Mouse (Mus musculus) forebrain, embryonic 16.5 days (tissue): ENCODE results near the gene Nop10. TPM values are rescaled to one million over a fixed set of nuclear protein-coding genes. Genes with fewer than 3 reads are reported as not detected.

Source experiments
- ATAC-seq: fragments of 200-750 bp; cut with Nextera tagmentation; 2 replicates; pipeline ENCODE4 v1.8.0; 2017; ENCODE audit warnings: mild to moderate bottlenecking, moderate library complexity
- H3K27ac ChIP-seq: fragments of 300-500 bp; sonication (generic); 2 replicates; pipeline ENCODE4 v1.5.1; 2014; ENCODE audit warnings: low read length, control low read depth
- H3K27me3 ChIP-seq: fragments of 300-500 bp; sonication (generic); replicated peaks from 2 replicates; pipeline ENCODE4 v1.6.1; 2014; ENCODE audit warnings: low read length; ENCODE audit not compliant: control insufficient read depth, insufficient read depth
- H3K36me3 ChIP-seq: fragments of 300-500 bp; sonication (generic); 2 replicates; pipeline ENCODE4 v1.6.1; 2014; ENCODE audit not compliant: control insufficient read depth, insufficient read depth
- H3K4me1 ChIP-seq: fragments of 300-500 bp; sonication (generic); replicated peaks from 2 replicates; pipeline ENCODE4 v1.6.1; 2014; ENCODE audit warnings: low read length; ENCODE audit not compliant: control insufficient read depth, insufficient read depth
- H3K4me2 ChIP-seq: fragments of 300-500 bp; sonication (generic); 2 replicates; pipeline ENCODE4 v1.6.1; 2014; ENCODE audit warnings: mild to moderate bottlenecking, low read length, control low read depth
- H3K4me3 ChIP-seq: fragments of 300-500 bp; sonication (generic); replicated peaks from 2 replicates; pipeline ENCODE4 v1.5.1; 2014; ENCODE audit warnings: mild to moderate bottlenecking, low read length, control low read depth
- H3K9ac ChIP-seq: fragments of 300-500 bp; sonication (generic); replicated peaks from 2 replicates; pipeline ENCODE4 v1.6.1; 2014; ENCODE audit warnings: low read depth, low read length, control low read depth
- H3K9me3 ChIP-seq: fragments of 300-500 bp; sonication (generic); 2 replicates; pipeline ENCODE4 v1.6.1; 2016; ENCODE audit warnings: low read length; ENCODE audit not compliant: control insufficient read depth
- WGBS: fragments of 180-500 bp; shearing (Covaris S2); extraction: QIAGEN DNeasy Blood & Tissue Kit; methylation state at CpG from one replicate; pipeline ENCODE4 v1.1.7; 2014; 5-methylcytosine and 5-hydroxymethylcytosine counted together
- polyA plus RNA-seq: library from polyadenylated mRNA; unstranded; fragments of >200 nt; fragmentation: Nextera tagmentation; extraction: Ambion mirVana; gene quantifications from 2 replicates; pipeline ENCODE4 v1.2.1, GENCODE M21; 2015

Nop10 gene
- polyA plus RNA-seq, 1 experiment from 2014 or later, result 169 TPM

- peak; percentile 91 for ATAC-seq
- H3K36me3 ChIP-seq, result peaks cover 3% of the 10 kb centered on the region; the same call in 1 of the 2 replicates
- peak within 1 kb of the TSS; percentile 95 for H3K27ac ChIP-seq
- no peaks in the 10 kb centered on the region for H3K27me3 ChIP-seq
- peak within 1 kb of the TSS; percentile 94 for H3K9ac ChIP-seq
- H3K4me2 ChIP-seq, result peak within 1 kb of the TSS; percentile 90
- H3K4me3 ChIP-seq, result peak within 1 kb of the TSS; percentile 95
- H3K4me1 ChIP-seq, result peaks cover 13% of the 10 kb centered on the region
- WGBS, result under 1% methylated on average over 80 of the region's 94 CpGs
- H3K9me3 ChIP-seq, result no peaks in the 10 kb centered on the region
Observed at GRCm38 (mm10) chr2:112239212-112239934, 22.4 kb upstream of the Nop10 start, which contains the start of gene Lpcat4. Gene Lpcat4 (plus strand): TSS chr2:112239468.

GRCm38 (mm10) chr2:112239935-112240721 lies 21.6 kb upstream of the Nop10 start:
- peaks cover 13% of the 10 kb centered on the region for H3K4me1 ChIP-seq
- H3K36me3 ChIP-seq, result peaks cover 3% of the 10 kb centered on the region; the same call in 1 of the 2 replicates
- H3K4me3 ChIP-seq, result peak overlapping the region; percentile 95
- no peaks in the 10 kb centered on the region for H3K27me3 ChIP-seq
- peak overlapping the region; percentile 90 for H3K4me2 ChIP-seq
- ATAC-seq, result peak; percentile 49
- H3K9ac ChIP-seq, result peak overlapping the region; percentile 94
- H3K9me3 ChIP-seq, result no peaks in the 10 kb centered on the region
- peak overlapping the region; percentile 95 for H3K27ac ChIP-seq
- WGBS, result under 1% methylated on average over 26 of the region's 28 CpGs

- ATAC-seq, result no peak
- Histone ChIP-seq H3K4me1 (peaks cover 13% of the 10 kb centered on the region), H3K9ac (no peak overlapping the region), H3K4me2 (no peak overlapping the region), H3K27me3 (no peaks in the 10 kb centered on the region), H3K9me3 (no peaks in the 10 kb centered on the region), H3K36me3 (peaks cover 3% of the 10 kb centered on the region; the same call in 1 of the 2 replicates), H3K4me3 (no peak overlapping the region), H3K27ac (no peak overlapping the region)
- WGBS, result 85% methylated on average over 14 of the region's 14 CpGs
Observed at GRCm38 (mm10) chr2:112241787-112242186, 19.9 kb upstream of the Nop10 start.

DNA sequence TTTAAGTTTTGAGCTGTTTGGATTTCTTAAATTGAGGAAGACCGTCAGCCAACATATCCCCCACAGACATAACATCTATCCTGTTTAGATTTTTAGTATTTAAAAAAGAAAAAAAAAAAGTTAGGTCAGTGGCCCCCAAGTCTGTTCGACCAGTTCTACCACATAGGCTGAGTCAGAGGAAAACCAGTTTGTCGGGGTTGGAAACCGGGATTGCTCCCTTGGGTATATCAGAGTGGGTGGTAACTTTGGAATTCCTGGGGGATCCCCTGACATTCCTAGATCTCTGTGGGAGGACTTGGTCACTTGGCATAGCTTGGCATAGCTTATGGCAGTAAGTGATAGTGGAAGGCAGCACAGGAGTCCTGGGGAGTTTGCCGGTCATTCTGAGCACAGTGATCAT lies 16.4 kb upstream of the Nop10 start:
- no peak for ATAC-seq
- Histone ChIP-seq H3K4me1 (peaks cover 7% of the 10 kb centered on the region), H3K4me3 (no peak overlapping the region), H3K27ac (no peak overlapping the region), H3K9me3 (no peaks in the 10 kb centered on the region), H3K36me3 (peaks cover 3% of the 10 kb centered on the region; the same call in 1 of the 2 replicates), H3K27me3 (no peaks in the 10 kb centered on the region), H3K4me2 (no peak overlapping the region), H3K9ac (no peak overlapping the region)
- 94% methylated on average over 5 of the region's 5 CpGs for WGBS

DNA sequence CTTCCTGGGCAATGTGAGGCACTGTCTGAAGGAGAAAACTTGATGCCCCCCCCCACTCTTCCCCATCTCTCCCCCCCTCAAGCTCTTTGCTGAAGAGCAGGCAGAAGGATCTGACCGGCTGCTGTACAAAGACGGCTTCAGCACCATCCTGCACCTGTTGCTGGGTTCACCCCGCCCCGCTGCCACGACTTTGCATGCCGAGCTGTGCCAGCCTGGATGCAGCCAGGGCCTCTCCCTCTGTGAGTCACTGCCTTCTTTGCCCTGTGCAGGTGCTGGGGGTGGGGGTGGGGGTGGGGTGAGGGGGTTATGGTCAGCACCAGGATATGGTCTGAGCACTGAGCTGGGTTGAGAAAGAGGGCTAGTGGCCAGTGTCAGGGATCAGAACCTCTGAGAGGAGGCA lies 15.5 kb upstream of the Nop10 start:
- H3K4me2 ChIP-seq, result no peak overlapping the region
- ATAC-seq, result no peak
- WGBS, result 98% methylated on average over 6 of the region's 6 CpGs
- H3K27me3 ChIP-seq, result no peaks in the 10 kb centered on the region
- no peaks in the 10 kb centered on the region for H3K4me1 ChIP-seq
- no peaks in the 10 kb centered on the region for H3K9me3 ChIP-seq
- no peak overlapping the region for H3K27ac ChIP-seq
- H3K4me3 ChIP-seq, result no peak overlapping the region
- H3K9ac ChIP-seq, result no peak overlapping the region
- peaks cover 3% of the 10 kb centered on the region; the same call in 1 of the 2 replicates for H3K36me3 ChIP-seq

- no peak overlapping the region for H3K9ac ChIP-seq
- WGBS, result 90% methylated on average over 10 of the region's 10 CpGs
- H3K27ac ChIP-seq, result no peak overlapping the region
Observed at GRCm38 (mm10) chr2:112247323-112247722, 14.4 kb upstream of the Nop10 start.

GRCm38 (mm10) chr2:112249780-112250453 lies 11.8 kb upstream of the Nop10 start:
- WGBS, result 92% methylated on average over 10 of the region's 10 CpGs
- no peak for ATAC-seq
- H3K4me2 ChIP-seq, result no peak overlapping the region

More at GRCm38 (mm10) chr2:112247323-112247722, 14.4 kb upstream of the Nop10 start:
- no peak for ATAC-seq
- no peak overlapping the region for H3K4me2 ChIP-seq
- peaks cover 3% of the 10 kb centered on the region; the same call in 1 of the 2 replicates for H3K36me3 ChIP-seq
- H3K4me3 ChIP-seq, result no peak overlapping the region
- H3K4me1 ChIP-seq, result no peaks in the 10 kb centered on the region
- H3K27me3 ChIP-seq, result no peaks in the 10 kb centered on the region
- no peaks in the 10 kb centered on the region for H3K9me3 ChIP-seq

GRCm38 (mm10) chr2:112254675-112255515 lies 6.8 kb upstream of the Nop10 start:
- Histone ChIP-seq H3K9ac (no peak overlapping the region), H3K9me3 (no peaks in the 10 kb centered on the region), H3K4me1 (no peaks in the 10 kb centered on the region), H3K27me3 (no peaks in the 10 kb centered on the region), H3K4me2 (no peak overlapping the region), H3K27ac (no peak overlapping the region), H3K4me3 (no peak overlapping the region), H3K36me3 (no peaks in the 10 kb centered on the region)
- no peak for ATAC-seq
- WGBS, result 68% methylated on average over 7 of the region's 7 CpGs

More at GRCm38 (mm10) chr2:112249780-112250453, 11.8 kb upstream of the Nop10 start:
- no peak overlapping the region for H3K27ac ChIP-seq
- no peaks in the 10 kb centered on the region for H3K36me3 ChIP-seq
- H3K9ac ChIP-seq, result no peak overlapping the region
- no peaks in the 10 kb centered on the region for H3K9me3 ChIP-seq
- no peaks in the 10 kb centered on the region for H3K27me3 ChIP-seq
- H3K4me3 ChIP-seq, result no peak overlapping the region
- no peaks in the 10 kb centered on the region for H3K4me1 ChIP-seq
